Mouse (Mus musculus): ENCODE data around the gene Ccr1.
A peak's percentile ranks its signal among the peaks of the same experiment; 100 is the strongest.

The Ccr1 gene

GRCm38 (mm10) chr9:123927281-123927960, 41.1 kb downstream of the Ccr1 start:
- no peak for DNase-seq (ENCODE audit: low spot score)

- peak; percentile 26 for DNase-seq (ENCODE audit: low spot score)
Measured at GRCm38 (mm10) chr9:123926041-123926440, 42.5 kb downstream of the Ccr1 start.

GRCm38 (mm10) chr9:123925101-123925946, 43.2 kb downstream of the Ccr1 start:
- DNase-seq (ENCODE audit: low spot score) = peak; percentile 59

- peak; percentile 83 for DNase-seq (ENCODE audit: low spot score)
Measured at GRCm38 (mm10) chr9:123924589-123925066, 43.9 kb downstream of the Ccr1 start.

- DNase-seq (ENCODE audit: low spot score) = peak; percentile 63
Measured at GRCm38 (mm10) chr9:123924035-123924434, 44.5 kb downstream of the Ccr1 start.

GRCm38 (mm10) chr9:123923146-123923991, 45.1 kb downstream of the Ccr1 start:
- peak; percentile 18 for DNase-seq (ENCODE audit: low spot score)
